Mouse (Mus musculus) adrenal gland, postnatal 4 days (tissue): ENCODE data around the gene Cr2. TPM values are rescaled to one million over a fixed set of nuclear protein-coding genes. Genes with fewer than 3 reads are reported as not detected.
"Not testable (repeated sequence)": the region's sequence is repeated elsewhere in the genome, so short reads cannot be mapped to it uniquely, and the experiment has no call there.

Experiments
- DNase-seq, 2 experiments: peaks; one replicate each; pipeline ENCODE4 v3.0.0; 2021 to 2022; ENCODE audit warnings: low spot score in 2 of 2, mixed read lengths in 2 of 2
- long read RNA-seq, 2 experiments: library from polyadenylated mRNA; stranded (forward); transcript quantifications; one replicate each; pipeline ENCODE4 v2.0.0; 2021
- total RNA-seq, 2 experiments: library from RNA; stranded (reverse); gene quantifications; 2 replicates each; pipeline ENCODE4 v1.2.3; 2021

Cr2 gene
- under 1 TPM in 1 of 2 experiments, not detected in 1; 0.31 TPM for total RNA-seq
- long read RNA-seq, experiment 1 = 0 reads
- long read RNA-seq, experiment 2, partial matches to known transcripts = 1 of 1 reads
- long read RNA-seq, experiment 2, other reads (novel, unspliced or antisense) = 0 of 1 reads

DNA sequence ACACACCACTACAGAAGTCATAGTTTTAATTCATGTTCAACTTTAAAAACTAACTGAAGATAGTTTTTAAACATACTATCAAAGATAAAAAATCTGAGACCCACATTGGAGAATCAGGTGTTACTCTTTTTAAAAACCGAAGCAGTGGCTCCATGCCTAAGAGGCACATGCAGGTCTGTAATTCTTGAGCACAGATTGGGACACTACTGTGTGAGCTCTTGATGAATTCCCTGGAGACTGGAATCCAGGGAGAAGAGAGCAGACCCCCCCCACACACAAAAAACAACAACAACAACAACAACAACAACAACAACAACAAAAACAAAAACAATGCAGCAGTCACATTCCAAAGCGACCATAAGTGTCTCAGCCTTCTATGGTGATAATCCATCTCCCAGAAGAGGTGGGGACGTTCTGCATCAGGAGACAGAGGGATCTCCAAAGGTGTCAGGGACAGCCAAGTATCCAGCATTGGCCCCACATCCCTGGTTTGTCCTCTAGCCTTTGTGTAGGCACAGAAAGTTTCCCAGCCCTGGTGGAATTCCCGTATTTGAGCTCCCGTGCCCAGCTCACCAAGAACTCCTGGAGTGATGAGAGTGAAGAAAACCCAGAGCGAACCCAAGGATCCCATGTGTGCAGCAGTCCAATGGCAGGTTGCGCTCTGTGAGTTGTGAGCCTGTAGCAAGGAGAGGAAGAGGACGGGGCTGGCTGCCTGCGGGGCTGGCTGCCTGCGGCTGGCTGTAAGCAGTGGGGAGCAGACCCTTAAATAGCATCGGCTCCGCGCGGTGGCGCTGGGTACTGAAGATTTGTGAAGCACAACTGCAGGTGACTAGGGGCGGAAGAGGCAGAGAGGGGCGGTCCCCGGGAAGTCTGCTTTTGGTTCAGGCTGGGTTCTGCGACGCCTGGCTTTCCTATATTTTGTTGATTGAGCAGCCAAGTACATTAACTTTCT, at the start of gene Cr2:
TSS of gene Cr2 (minus strand) at position 737 of the 952 bp plus-strand sequence.
- peak in 1 of 2 experiments; percentile 12 for DNase-seq

DNA sequence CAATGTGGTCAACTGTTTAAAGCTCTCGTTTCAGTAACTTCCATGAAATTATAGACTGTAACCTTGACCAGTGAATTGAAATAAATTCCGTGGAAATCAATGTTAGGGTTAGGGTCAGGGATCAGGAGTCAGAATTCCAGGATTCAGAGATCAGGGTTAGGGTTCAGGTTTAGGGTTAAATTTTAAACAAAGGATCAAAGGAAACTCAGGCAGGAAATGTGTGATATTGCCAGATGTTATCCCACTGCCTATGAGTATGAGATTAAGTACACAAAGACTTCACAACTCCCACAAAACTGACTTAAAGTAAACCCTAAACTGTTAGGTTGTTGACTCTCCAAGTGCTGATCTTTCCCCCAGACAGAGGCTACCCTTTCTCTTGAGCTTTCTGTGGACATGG, 45.3 kb upstream of the Cr2 start:
- DNase-seq = no peak

DNA sequence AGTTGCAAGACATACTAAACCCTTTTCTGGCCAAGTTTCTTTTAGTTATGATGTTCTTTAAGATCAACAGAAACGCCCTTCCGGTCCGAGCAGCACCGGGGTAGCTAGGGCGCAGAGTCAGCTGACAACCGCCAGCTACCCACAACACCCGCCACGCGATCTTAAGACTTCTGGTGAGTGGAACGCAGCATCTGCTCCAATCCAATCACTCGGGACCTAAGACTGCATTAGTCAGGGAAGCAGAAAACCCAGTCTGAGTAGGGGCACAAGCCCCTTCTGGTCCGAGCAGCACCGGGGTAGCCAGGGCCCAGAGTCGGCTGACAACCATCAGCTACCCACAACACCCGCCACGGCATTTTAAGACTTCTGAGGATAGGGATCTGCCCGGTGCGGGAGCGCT, 36.3 kb upstream of the Cr2 start:
- not testable (repeated sequence) for DNase-seq

DNA sequence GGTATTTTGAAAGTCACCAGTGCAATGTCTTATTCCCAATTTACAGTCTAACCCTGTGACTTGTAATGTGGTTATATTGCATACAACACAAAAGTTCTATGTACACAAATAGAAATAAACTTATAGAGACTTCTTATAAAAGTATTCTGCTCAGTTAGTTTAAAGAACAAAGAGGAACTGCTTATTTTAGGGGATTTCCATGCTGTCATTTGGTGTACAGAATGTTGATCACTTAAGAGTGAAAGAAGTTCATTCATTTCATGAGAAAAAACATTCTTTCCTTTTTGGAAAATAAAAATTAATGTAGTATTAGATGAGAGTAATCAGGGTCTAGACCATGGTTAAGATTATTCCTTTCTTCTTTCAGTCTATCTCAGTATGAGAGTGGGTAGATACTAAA, 8.2 kb upstream of the Cr2 start:
- no peak for DNase-seq

DNA sequence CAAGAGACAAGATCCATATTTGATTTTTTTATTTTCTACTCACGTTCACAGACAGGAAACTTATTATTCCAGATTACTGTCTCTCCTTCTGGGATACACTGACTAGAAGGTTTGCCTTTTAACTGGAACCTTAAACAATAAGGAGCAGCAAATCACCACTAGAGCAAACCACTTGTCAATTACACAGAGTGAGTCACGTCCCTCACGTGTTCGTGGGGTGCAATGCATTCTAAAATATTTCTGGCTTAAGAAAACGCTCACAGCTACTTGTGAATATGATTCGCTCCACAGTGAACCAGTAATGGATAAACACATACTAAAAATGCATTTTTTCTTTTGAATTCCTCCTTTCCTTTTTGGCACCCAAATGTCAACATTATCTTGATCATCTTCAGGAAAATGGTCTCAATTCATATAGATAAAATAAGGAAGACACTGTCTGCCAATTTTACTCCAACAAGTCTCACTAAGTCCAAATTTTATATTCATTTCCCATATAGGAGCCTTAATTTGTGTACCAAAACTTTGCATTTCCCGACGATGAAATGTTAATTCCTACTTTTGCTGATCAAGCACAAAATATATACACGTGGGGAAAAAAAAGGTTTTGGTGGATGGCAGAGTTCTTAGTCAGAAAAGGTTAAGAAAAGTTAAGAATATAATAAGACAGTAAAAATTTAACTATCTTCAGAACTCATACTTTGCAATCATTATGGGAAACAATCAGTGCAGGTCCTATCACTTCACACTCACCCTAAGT, 11.3 kb downstream of the Cr2 start:
- no peak for DNase-seq

DNA sequence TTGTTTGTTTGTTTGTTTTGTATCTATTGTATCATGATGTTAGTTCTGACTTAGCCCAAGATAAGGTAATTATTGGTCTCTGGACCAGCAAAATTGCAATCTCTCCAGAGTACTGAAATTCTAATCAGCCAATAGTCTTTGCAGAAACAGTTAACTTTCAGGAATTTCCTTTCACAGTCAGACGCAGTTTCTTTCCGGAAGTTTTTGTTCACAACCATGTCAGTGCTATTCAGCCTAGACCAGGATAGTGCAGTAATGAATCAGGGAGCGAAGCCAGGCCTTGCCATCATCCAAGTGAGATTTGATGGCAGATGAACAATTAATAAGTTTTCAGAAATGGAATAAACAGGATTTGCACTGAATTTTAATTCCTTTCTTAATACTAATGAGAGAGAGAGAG, 44.4 kb downstream of the Cr2 start:
- DNase-seq = no peak

DNA sequence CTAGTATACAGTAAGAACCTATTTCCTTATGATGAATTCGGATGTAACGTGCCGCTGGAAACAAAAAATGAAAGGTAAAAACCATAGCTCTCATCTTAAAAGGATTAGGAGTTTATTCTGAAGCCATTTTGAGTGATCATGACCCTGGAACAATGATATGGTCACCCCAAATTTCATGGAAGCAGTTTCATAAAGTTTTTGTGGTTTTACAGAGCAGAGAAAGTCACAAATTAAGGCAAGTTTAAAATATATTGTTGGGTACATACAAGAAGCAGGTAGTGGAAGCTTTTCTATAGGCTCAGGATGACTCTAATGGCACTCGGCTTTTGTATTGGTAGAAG, 44.9 kb downstream of the Cr2 start:
- no peak for DNase-seq

DNA sequence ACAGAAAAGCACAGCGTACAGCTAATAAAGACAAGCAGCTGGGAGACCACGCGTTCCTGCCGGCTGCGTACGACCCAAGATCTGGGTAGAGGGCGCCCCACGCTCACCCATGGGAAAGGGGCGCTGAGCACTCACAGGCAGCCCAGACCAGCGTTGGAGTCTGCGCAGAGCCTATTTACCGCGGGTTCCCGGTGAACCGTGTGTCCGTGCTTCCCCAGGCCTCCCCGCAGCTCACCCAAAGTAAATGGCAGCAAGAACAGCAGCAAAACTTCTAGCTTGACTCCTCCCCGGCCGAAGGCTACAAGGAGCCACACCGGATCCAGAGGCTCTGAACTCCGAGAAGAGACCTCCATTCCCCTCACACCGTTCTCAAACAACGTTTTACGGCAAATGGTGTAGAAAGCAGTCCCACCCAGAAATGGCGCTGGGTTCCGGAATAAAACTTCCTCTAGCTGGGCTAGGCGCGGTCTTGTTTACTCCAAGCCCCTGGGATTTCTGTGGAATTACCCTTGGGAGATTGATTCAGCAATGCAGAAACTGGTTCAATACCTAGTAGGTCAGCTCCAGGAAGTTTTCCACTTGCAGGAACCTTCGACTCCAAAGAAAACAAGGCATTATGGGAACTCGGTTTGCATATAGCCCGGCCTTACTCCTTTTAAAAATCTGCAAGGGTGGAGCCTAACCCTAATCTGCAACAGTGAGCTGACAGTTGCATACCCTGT, 45.4 kb downstream of the Cr2 start, which contains the start of gene Cr1l:
TSS of gene Cr1l (minus strand) at position 634 of the 722 bp plus-strand sequence.
- peak; percentile 59 to 72 for DNase-seq

DNA sequence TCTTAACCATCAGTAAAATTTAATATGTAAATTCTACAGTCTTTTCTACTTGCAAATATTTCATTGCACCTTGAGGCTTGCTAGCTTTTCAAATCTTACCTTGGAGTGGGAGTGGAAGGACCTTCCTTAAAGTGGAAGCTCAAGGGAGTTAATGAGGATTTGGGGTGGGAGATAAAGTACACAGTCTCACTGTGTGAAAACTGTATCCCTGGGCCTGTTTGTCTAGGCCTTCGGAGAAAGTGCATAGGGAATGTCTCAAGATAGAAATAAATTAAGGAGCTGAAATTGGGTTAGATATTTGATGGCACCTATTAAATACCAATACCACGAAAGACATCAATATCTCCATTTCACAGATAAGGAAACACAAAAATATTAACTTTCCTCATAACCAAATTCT, 46.0 kb downstream of the Cr2 start:
- no peak for DNase-seq

DNA sequence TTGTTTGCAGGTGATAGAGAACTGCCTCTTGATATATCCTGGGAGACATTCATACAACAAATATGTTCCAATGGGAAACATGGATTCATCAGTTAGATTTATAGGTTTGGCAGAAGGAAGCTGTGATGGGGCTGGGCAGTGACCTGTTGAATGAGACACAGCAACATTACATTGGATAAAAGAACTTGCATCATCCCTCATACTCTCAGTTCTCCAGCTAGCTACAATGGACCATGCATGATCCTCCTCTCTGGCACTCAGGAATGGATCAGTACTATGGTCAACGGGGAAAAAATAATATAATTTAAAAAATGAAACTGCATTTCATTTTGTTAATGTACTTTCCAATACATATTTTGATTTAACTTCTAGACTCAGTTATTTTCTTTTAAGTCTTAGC, 46.6 kb downstream of the Cr2 start:
- no peak for DNase-seq

DNA sequence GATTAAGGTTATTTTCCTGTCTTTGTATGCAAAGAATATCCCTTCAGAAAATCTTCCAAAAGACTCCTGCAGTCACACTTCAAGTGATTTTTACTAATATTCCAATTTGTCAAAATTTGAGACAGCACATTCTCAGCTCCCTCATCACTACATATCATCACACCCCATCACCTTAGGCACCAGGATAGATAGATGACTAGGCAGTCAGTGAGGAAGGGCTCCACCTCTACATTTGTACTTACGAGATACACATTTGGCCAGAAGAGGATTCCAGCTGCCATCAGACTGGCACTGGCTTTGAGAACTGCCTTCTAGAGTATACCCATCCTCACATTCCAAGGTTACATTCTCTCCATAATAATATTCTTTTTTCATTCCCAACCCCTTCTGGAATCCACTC, 62.1 kb downstream of the Cr2 start:
- no peak for DNase-seq

DNA sequence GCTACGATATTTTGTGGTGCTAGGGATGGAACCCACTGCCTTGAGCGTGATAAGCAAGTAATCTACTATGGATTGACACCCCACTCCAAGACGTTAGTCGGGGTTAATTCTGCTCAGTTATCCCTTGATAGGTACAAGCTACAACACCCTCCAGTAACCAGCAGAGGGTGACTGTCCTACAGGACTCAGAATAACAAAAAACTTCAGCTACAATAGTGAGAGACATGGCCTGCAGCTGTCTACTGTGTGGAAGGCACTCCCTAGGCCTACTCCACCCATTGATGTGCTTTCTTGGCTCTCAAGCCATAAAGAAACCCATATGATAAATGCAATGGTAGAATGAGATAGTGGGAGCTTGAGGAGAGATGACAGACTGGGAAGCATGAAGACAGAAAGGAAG, 62.9 kb downstream of the Cr2 start:
- no peak for DNase-seq

DNA sequence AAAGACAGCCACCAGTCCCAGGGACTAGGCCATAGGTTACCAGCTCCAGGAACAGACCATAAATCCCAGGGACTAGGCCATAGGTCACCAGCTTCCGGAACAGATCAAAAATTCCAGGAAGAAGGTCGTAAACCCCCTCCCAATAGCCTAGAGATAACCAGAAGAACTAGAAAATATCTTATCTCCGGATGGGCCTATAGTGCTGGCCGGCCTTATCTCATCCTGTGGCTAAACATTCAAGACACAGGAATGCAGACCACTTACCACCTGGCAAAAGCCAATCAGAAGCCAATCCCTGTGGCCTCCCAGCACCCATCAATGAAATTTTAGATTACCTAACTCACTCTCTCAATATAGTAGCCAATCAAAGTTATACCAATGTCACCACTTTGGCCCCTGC, 75.8 kb downstream of the Cr2 start:
- no peak for DNase-seq

DNA sequence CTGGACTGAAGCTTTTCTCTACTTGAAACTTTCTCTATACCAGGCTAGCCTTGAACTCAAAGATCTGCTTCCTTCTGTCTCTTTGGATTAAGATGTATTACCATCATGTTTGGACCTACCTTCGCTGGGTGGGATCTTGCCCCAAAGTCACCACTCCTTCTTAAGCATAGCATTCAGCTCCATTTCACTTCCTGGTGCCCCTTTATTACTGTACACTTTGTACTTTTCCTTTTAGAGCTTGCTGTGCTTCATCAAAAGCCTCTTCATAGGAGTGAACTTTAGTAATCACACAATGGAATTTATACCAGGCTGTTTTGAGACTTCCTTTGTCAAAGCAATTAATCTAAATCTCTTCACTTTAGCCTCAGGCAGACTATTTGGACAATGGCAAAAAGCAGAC, 78.5 kb downstream of the Cr2 start:
- no peak for DNase-seq

DNA sequence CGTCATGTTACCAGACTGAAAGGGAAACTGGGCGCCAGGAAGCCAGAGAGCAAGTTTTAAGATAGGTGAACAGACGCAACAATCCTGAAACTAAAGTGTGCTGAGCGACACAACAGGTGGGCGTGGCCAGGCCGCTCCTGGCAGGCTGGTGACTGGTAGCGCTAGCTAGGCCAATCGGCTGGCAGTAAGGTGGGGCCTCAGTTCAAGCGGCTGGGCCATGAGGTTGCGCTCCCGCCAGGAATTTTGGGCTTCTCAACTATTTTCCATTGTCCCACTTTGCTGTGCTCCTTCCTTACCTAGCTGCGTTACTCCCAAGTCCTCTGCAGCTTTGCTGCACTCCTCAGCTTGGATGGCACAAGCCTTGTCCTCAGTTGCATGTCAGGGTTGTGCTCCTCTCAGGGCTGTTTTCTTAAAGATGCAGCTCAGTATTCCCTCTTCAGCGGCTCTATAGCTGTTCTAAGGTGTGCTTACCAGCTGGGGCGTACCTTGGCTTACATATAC, 84.2 kb downstream of the Cr2 start, which contains the start of gene Cd46:
TSS of gene Cd46 (minus strand) at position 30 of the 501 bp plus-strand sequence.
- DNase-seq = peak; percentile 15 to 46

DNA sequence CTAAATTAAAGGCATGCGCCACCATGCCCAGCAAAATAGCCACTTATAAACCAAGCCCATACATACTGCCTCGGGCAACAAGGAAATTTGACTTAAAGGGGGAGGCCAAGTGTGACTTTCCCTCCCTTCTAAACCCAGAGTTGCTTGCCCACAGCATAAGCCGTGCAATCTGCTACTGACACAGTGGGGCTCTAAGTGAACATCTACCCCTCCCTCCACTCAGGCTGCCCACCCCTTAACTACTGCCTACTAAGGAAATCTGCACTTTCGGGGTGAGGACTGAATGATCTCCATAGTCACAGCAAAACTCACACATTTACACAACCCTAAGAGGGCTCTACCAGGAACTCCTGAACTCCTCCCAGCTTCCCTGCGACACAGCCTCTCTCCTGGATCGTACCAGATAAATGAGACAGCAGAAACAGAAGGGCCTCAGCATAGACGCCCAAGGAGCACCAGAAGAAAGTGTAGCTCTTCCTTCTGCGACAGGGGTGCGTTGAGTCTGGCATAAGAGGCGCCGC, 84.8 kb downstream of the Cr2 start:
- no peak for DNase-seq

Other genes with a start within 250 kb of the Cr2 start
- 100 to 1,000 TPM in 1 of 2 experiments, 10 to 100 TPM in 1; 99.5 to 102 TPM for gene Cd34, start 237.9 kb downstream of the Cr2 start, total RNA-seq
- gene Cd46, start 84.5 kb downstream of the Cr2 start, total RNA-seq = 1 to 10 TPM; 3.5 to 3.7 TPM
- gene Cr1l, start 45.1 kb downstream of the Cr2 start, total RNA-seq = 10 to 100 TPM; 85.8 to 88.8 TPM